Mouse (Mus musculus) gastrocnemius, postnatal 14 days (tissue): ENCODE measurements around the gene Gnaz. TPM values are rescaled to one million over a fixed set of nuclear protein-coding genes. Genes with fewer than 3 reads are reported as not detected.

Source experiments
- DNase-seq: peaks from one replicate; pipeline ENCODE4 v3.0.0; 2021; ENCODE audit warnings: mixed read lengths
- intact Hi-C: fragments of 180-260 bp; cut with DNase I; formaldehyde crosslinking; loops from one replicate; pipeline ENCODE4 v1.15.1; 2025; ENCODE audit warnings: low total_unique reads
- long read RNA-seq, 2 experiments: library from polyadenylated mRNA; stranded (forward); transcript quantifications; one replicate each; pipeline ENCODE4 v2.0.0; 2021
- total RNA-seq, 2 experiments: library from RNA; stranded (reverse); gene quantifications; 2 replicates each; pipeline ENCODE4 v1.2.3; 2021

Gnaz gene
- 1 to 10 TPM in 1 of 2 experiments, under 1 TPM in 1; 0.18 to 1.2 TPM for total RNA-seq
- long read RNA-seq, experiment 1 = 0 reads
- long read RNA-seq, experiment 2 = 0 reads

DNA sequence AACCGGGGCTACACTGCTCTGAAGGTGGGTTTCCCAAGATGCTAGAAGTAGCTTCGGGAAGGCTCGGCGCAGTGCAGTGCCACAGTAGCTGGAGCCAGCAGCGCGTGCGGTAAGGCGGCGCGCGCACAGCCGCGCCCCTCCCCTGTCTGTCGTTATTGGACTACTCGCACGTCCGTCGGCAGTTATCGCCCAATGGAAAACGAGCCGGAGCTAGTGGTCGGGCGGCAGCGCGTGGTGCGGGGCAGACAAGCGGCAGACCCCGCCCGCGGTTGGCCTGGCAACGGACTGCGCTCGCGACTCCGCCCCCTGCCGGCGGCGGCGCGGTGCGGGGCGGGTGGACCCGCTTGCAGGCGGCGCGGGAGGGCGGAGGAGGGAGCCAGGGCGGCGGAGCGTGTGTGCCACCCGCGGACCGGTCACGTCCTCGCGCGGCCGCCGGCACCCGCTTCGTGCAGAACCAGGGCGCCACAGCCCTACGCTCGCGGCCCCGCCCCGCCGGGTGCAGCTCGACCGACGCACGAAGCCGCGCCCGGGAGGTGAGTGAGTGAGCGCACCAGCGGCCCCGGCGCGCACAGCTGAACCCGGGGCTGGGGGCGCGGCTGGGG is at the start of gene Gnaz:
Gene Gnaz, plus strand, starts transcription at position 328 of the 602 bp plus-strand sequence.
- intact Hi-C loops = no loop called here
- peak; percentile 94 for DNase-seq

DNA sequence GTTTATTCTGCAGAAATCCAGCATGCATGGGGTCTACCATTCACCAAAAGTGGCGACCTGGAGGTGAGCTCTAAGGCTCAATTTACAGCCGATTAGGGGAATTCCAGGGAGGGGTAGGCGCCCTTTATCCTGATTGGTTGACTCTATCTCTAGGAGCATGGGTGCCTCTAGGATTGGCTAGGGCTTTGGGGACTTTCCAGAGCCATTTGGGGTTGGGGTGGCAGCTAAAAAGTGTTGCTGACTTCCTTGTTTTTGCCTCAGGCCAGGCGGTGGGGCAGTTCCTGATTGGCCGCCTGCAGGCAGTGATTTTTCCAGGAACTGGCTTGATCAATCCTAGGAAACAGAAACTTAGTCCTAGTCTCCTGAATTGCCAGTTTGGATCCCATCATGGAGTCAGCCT is 47.7 kb upstream of the Gnaz start:
- intact Hi-C loops = no loop called here
- DNase-seq = no peak

DNA sequence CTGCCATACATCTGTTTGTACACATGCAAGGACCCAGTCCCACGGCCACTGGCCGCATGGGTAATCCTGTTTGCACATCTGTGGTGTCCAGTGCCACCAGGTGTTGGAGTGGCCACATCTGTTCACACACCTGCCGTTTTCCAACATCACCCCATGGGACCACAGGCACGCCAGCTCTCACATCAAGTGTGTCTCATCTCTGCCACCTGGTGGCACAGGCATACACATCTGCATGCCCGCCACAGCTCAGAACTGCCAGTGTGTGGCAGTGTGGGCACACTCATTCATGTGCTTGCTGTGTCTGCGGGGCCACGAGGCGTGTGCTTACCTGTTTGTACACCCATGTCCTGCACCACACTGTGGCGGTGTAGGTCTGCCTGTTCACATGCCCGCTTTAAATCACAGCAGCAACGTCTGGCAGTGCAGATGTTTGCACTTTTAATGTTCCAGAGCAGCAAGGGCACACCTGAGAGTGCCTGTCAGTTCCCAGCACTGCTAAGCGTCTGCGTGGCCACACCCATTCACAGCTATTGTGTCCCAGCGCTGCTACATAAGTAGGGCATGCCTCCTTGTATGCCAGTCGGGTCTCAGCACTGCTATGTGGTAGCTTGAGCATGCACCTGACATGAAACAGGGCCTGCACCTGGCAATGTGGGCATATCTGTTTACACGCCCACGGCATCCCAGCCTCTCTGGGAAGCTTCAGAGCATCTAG is 46.0 kb upstream of the Gnaz start:
- intact Hi-C loops = no loop called here
- DNase-seq = no peak

DNA sequence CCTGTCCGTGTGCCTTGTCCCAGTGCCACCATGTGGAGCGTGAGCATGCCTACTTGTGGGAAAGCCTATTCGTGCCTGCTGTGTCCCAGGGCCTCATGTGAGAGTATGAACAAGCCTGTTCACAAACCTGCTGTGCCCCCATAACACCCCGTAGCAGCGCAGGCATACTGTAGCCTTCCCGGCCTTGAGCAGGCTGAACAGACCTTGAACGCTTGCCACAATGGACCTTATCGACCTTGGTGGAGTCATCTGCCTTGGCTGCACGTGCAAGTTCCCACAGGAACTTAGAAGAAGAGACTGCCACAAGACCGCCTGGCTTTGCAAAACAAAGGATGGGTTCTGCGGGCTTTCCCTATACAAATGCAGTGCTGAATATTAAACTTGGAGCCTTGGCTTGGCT is 45.4 kb upstream of the Gnaz start:
- intact Hi-C loops = no loop called here
- no peak for DNase-seq

DNA sequence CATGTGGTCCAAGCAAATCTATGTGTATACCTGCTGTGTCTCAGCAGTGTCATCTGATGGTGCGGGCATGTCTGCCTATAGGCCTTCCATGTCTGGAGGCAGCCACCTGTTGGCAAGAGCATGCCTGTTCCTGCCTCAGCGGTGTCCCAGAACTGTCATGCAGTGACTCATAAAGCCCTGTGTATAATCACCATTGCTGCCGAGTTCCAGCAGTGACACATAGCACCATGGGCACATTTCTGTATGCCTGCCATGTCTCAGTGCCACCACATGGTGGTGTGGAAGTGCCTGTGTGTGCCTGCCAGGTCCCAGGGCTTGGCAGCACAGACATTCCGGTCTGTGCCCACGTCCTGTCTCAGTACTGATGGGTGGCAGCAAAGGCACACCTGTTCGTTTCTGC is 44.2 kb upstream of the Gnaz start:
- no peak for DNase-seq
- intact Hi-C loops = no loop called here

DNA sequence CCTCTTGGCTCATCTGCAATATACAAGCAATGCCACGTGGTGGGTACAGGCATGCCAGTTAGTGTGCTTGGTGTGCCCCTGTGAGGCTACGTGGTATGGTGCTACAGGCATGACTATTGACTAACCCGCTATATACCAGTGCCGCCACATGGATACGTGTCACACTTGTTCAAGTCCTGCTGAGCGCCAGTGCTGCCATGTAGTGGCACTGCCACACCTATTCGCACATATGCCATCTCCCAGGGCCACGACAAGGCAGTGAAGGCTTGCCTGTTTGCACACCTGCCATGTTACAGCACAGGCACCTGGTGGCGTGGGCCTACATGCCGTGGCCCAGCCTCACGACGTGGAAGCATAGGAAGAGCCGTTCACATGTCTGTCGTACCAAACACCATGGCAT is 42.7 kb upstream of the Gnaz start:
- intact Hi-C loops = no loop called here
- DNase-seq = no peak

DNA sequence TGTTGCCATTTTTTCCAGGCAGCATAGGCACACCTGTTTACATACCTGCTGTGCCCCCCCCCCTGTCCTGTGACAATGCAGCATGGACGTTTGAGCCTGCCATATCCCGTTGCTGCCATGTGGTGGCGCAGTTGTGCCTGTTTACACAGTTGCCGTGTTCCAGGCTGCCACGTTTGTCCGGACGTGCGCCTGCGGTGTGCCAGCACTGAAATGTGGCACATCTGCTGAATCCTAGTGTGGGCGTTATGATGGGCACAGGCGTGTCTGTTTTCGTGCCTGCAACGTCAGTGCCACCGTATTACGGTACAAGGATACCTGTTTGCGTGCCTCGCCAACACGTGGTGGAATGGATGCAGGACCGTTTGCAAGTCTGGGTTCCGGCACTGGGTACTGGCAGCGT is 41.7 kb upstream of the Gnaz start:
- intact Hi-C loops = no loop called here
- DNase-seq = no peak

DNA sequence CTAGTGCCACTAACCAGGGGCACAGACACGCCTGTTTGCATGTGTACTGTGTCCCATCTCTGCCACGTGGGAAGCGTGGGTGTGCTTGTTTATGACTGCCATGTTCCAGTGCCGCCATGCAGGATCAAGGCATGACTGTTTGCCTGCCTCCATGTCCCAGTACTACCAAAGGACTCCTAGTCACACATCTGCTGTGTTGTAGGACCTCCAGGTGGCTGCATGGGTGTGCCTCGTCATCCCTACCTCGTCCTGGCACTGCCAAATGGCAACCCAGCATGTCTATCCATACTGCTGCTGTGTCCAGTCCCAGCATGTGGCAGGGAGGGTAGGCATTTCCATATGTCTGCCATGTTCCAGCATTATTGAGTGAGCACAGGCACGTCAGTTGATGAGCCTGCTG is 38.7 kb upstream of the Gnaz start:
- intact Hi-C loops = no loop called here
- no peak for DNase-seq

DNA sequence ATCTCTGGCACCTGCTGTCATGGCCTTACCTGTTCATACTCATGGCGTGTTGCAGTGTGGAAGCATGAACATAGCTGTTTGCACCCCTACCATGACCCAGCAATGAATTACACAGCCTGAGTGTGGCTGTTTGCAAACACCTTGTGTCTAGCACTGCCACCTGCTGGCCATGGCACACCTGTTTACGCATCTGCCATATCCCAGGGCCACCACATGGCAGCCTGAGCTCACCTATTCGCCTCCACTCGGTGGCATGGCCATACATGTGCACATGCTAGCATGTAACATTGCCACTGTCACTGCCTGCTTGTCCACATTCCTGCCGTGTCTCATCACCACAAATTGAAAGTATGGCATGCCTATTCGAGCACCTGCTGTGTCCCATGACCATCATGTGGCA is 37.4 kb upstream of the Gnaz start:
- DNase-seq = no peak
- intact Hi-C loops = no loop called here

DNA sequence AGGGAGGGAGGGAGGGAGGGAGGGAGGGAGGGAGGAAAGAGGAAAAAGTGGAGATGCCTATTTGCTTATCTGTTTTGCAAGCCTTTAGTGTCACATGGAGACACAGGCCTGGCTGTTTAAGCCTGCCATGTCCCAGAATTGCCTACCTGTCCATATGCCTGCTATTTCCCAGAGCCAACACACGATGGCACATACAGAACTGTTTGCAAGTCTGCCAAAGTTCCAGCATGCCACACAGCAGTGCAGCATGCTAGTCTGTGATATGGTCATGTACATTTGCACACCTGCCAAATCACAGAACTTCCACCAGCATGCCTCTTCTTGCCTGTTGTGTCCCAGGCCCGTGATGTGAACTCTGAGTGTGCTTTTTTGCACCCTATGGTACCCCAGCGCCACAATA is 36.4 kb upstream of the Gnaz start:
- no peak for DNase-seq
- intact Hi-C loops = no loop called here

DNA sequence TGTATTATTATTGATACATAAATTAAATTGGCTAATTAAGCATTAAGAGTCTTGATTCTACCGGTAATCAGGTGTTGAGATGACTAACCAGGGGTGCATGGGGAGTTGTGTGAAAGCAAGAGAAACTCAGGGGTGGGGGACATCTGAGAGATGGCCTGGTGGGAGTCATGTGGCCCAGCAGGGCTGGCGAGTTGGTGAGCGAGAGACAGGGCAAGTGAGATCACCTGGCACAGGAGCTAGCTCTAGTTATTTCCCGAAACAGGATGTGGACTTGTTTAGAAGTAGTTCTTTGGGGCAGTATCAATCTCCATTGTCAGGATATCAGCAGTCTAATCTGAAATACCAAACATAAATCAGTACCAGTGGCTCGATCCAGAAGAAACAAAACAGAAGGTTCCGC is 35.3 kb upstream of the Gnaz start:
- DNase-seq = no peak
- intact Hi-C loops = loop anchor here (2.0 kb wide), 1 partner anchor 89 kb away; no protein-coding TSS in a partner anchor

DNA sequence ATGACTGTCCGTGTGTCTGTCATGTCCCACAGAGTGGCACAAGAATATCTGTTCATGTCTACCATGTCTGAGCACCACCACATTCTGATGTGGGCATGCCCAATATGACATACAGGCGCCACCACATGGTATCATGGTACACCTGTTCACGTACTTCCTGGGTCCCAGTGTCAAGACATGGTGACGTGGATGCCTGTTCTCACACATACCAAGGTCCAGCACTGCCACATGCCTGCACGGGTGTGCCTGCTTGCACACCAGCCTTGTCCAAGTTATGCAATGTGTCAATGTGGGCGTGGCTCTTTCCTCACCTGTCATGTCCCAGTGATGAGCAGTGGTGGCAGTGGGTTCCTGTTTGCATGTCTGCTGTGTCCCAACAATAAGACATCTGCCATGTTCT is 34.5 kb upstream of the Gnaz start:
- DNase-seq = no peak
- intact Hi-C loops = loop anchor here (2.0 kb wide), 1 partner anchor 88 kb away; no protein-coding TSS in a partner anchor

DNA sequence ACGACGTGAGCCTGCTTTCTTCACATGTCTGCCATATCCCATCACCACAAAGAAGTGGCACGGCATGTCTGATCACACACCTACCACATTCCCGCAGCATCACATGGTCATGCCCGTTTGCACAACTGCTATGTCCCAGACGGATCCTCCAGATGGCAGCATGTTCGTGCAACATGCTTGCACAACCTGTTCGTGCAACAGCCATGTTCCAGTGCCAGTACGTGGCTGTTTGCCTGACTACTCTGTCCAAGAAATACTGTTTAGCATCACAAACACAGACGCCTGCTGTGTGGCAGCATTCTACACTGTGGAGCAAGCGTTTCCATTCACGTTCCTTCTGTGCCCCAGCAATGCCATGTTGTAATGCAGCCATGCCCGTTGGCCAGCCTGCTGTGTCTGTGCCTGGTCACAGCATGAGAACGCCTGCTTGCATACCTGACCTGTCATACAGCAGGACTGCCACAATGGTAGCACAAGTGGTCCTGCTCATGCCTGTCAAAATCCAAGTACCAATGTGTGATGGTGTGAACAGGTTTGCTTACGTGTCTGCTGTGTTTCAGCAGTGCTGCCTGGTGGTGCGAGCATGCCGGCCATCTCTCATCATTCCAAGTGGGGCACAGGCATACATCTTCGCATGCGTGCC is 33.3 kb upstream of the Gnaz start:
- intact Hi-C loops = loop anchor here (2.0 kb wide), 1 partner anchor 87 kb away; no protein-coding TSS in a partner anchor
- no peak for DNase-seq

DNA sequence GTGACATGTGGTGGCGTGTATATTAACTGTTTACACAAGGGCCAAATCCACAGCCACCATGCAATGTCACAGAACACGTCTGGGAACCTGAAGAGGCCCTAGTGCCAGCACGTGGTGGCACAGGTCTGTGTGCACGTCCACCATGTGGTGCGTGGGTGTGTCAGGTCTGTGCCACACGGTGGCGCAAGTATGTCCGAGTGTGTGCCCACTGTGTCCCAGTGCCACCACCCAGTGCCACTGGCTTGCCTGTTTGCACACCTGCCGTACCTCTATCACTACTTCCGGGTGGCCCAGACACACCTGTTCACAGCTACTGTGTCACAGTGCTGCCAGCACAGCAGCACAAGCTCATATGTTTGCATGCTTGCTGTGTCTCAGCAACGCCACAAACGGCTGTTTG is 32.5 kb upstream of the Gnaz start:
- no peak for DNase-seq
- intact Hi-C loops = no loop called here

DNA sequence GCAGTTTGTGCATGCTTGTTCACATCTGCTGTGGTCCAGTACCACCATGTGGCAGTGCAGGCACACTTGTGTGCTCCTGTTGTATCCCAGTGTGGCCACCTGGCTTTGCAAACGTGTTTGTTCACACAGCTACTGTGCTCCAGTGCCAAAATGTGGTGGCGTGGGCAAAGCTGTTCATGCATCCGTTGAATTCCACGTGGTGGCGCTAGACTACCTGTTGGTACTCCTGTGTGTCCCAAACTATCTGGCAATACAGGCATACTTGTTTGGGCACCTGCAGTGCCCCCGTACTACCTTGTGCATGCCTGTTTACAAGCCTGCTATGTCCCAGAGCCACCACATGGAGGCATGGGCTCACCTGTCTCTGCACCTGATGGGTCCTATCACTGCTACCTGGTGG is 32.0 kb upstream of the Gnaz start:
- intact Hi-C loops = loop anchor here (5.0 kb wide), 1 partner anchor 217 kb away; no protein-coding TSS in a partner anchor
- no peak for DNase-seq

DNA sequence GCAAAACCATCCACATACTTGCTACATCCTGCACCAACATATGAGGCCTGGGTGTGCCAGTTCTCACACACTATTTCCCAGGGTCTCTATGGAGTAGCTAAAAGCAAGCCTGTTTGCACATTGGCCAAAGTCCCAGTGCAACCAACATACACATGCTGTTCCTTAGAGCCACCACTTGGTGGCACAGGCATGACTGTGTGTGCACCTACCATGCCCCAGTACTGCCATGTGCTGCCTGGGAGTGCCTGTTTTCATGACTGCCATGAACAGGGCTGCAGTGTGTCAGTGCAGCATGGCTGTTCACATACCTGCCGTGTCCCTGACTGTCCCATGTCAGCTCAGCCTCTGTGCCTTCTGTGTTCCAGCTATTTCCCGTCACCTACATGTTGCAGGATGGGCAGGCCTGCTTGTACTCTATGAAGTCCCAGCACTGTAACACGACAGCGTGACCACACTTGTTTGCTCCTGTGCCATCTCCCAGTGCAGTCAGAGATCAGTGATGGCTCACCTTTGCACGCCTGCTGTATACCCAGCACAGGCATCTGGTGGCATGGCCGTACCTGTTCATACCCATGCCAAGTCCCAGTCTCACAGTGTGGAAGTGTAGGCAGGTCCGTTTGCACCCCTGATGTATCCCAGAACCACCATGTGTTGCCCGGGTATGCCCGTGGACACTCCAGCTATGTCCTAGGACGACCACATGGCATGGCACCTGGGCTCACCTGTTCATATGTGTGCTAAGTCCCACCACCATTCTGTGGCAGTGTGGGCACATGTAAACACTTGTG is 29.8 kb upstream of the Gnaz start:
- intact Hi-C loops = loop anchor here (5.0 kb wide), 1 partner anchor 215 kb away; no protein-coding TSS in a partner anchor

DNA sequence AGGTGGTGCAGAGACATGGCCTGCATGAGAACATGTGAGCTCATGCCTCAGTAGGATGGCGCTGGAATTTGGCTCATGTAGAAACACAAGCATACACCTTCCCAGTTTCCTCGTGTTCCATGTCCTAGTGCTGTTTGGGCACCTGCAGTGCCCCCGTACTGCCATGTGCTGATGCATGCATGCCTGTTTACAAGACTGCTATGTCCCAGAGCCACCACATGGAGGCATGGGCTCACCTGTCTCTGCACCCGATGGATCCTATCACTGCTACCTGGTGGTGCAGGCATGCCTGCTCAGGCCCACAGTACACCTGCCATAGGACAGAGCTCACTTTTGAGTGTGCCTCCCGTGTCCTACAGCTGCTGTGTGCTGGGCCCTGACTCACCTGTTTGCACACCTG is 28.6 kb upstream of the Gnaz start:
- intact Hi-C loops = loop anchor here (5.0 kb wide), 1 partner anchor 214 kb away; no protein-coding TSS in a partner anchor
- DNase-seq = no peak

More for the DNA sequence above, 29.8 kb upstream of the Gnaz start:
- no peak for DNase-seq

DNA sequence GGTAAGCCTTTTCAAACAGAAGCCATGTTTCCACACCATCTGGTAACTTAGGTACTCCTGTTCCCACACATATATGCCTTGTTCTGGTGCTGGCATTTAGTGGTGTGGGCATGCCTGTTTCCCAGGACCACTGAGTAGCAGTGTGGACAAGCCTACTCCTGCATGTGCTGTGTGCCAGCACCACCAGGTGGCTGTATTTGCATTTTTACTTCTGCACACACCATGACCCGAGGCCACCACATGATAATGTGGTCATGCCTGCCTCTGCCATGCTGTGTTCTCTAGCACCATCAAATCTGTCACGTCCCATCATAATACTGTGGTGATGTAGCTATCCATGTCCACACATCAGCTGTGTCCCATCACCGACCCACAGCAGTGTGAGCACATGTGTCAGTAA is 27.7 kb upstream of the Gnaz start:
- no peak for DNase-seq
- intact Hi-C loops = loop anchor here (5.0 kb wide), 1 partner anchor 213 kb away; no protein-coding TSS in a partner anchor

DNA sequence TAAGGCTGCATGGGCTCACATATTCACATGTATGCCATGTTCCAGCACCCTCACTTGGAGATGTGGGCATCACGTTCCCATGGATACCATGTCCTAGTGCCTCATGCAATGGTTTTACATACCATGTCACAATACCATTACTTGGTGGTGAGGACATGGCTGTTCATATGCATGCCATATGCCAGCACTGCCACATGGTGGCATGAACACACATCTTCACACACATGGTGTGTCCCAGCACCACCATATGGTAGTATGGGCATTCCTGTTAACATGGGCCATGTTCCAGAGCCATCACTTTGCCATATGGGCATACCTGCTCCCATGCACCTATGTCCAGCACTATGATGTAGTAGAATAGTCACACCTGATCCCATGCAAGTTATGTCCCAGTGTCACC is 26.2 kb upstream of the Gnaz start:
- no peak for DNase-seq
- intact Hi-C loops = no loop called here
